Mouse (Mus musculus) hindbrain, embryonic 11.5 days (tissue): ENCODE results near the gene Tff2. TPM values are rescaled to one million over a fixed set of nuclear protein-coding genes. Genes with fewer than 3 reads are reported as not detected.

Experiments
- ATAC-seq: fragments of 200-750 bp; cut with Nextera tagmentation; 2 replicates; pipeline ENCODE4 v1.8.0; 2017; ENCODE audit warnings: mild to moderate bottlenecking, moderate TSS enrichment, moderate library complexity; ENCODE audit not compliant: low FRiP score
- DNase-seq: peaks from one replicate; pipeline ENCODE4 v3.0.0-alpha.2; 2015; ENCODE audit warnings: low spot score
- H3K27ac ChIP-seq: fragments of 300-500 bp; sonication (generic); 2 replicates; pipeline ENCODE4 v1.5.1; 2014; ENCODE audit warnings: mild to moderate bottlenecking, low read depth, low read length
- H3K27me3 ChIP-seq: fragments of 300-500 bp; sonication (generic); 2 replicates; pipeline ENCODE4 v1.6.1; 2014; ENCODE audit warnings: mild to moderate bottlenecking, low read length, moderate library complexity, mixed read lengths; ENCODE audit not compliant: control insufficient read depth, insufficient read depth
- H3K36me3 ChIP-seq: fragments of 300-500 bp; sonication (generic); 2 replicates; pipeline ENCODE4 v1.6.1; 2014; ENCODE audit warnings: mild to moderate bottlenecking, low read length, moderate library complexity, mixed read lengths; ENCODE audit not compliant: control insufficient read depth, insufficient read depth
- H3K4me1 ChIP-seq: fragments of 300-500 bp; sonication (generic); replicated peaks from 2 replicates; pipeline ENCODE4 v1.6.1; 2014; ENCODE audit warnings: low read length, mixed read lengths; ENCODE audit not compliant: control insufficient read depth, insufficient read depth
- H3K4me2 ChIP-seq: fragments of 300-500 bp; sonication (generic); replicated peaks from 2 replicates; pipeline ENCODE4 v1.6.1; 2014; ENCODE audit warnings: mild to moderate bottlenecking, low read depth, low read length
- H3K4me3 ChIP-seq: fragments of 300-500 bp; sonication (generic); 2 replicates; pipeline ENCODE4 v1.5.1; 2014; ENCODE audit warnings: low read depth, low read length
- H3K9ac ChIP-seq: fragments of 300-500 bp; sonication (generic); 2 replicates; pipeline ENCODE4 v1.6.1; 2014; ENCODE audit warnings: low read depth, low read length
- H3K9me3 ChIP-seq: fragments of 300-500 bp; sonication (generic); 2 replicates; pipeline ENCODE4 v1.6.1; 2016; ENCODE audit warnings: low read length; ENCODE audit not compliant: control insufficient read depth
- whole genome bisulfite sequencing: fragments of 180-500 bp; shearing (Covaris S2); extraction: QIAGEN DNeasy Blood & Tissue Kit; methylation state at CpG from one replicate; pipeline ENCODE4 v1.1.7; 2014; 5-methylcytosine and 5-hydroxymethylcytosine counted together
- polyA plus RNA-seq: library from polyadenylated mRNA; unstranded; fragments of >200 nt; fragmentation: Nextera tagmentation; extraction: Ambion mirVana; gene quantifications from 2 replicates; pipeline ENCODE4 v1.2.1, GENCODE M21; 2014

The Tff2 gene
- polyA plus RNA-seq, 1 experiment from 2014 or later: not detected

GRCm38 (mm10) chr17:31176321-31176720, 32.2 kb upstream of the Tff2 start:
- Histone ChIP-seq H3K4me1 (no peaks in the 10 kb centered on the region), H3K27me3 (no peaks in the 10 kb centered on the region), H3K4me3 (no peak overlapping the region), H3K9me3 (no peaks in the 10 kb centered on the region), H3K36me3 (no peaks in the 10 kb centered on the region), H3K9ac (no peak overlapping the region), H3K27ac (no peak overlapping the region), H3K4me2 (no peak overlapping the region)
- ATAC-seq (no peak), DNase-seq (no peak)
- WGBS: 92% methylated on average over 4 of the region's 4 CpGs

GRCm38 (mm10) chr17:31169796-31170195, 25.7 kb upstream of the Tff2 start:
- H3K27ac ChIP-seq: no peak overlapping the region
- DNase-seq (no peak), ATAC-seq (no peak)
- H3K9ac ChIP-seq: no peak overlapping the region
- no peaks in the 10 kb centered on the region for H3K4me1 ChIP-seq
- H3K9me3 ChIP-seq: no peaks in the 10 kb centered on the region
- no peak overlapping the region for H3K4me3 ChIP-seq
- H3K4me2 ChIP-seq: no peak overlapping the region
- no peaks in the 10 kb centered on the region for H3K27me3 ChIP-seq
- 88% methylated on average over 5 of the region's 5 CpGs for WGBS
- H3K36me3 ChIP-seq: no peaks in the 10 kb centered on the region

- DNase-seq (no peak), ATAC-seq (no peak)
- Histone ChIP-seq H3K9me3 (no peaks in the 10 kb centered on the region), H3K4me2 (no peak within 1 kb of the TSS), H3K4me1 (no peaks in the 10 kb centered on the region), H3K27ac (no peak within 1 kb of the TSS), H3K27me3 (no peaks in the 10 kb centered on the region), H3K36me3 (no peaks in the 10 kb centered on the region), H3K9ac (no peak within 1 kb of the TSS), H3K4me3 (no peak within 1 kb of the TSS)
- WGBS: 87% methylated on average over 6 of the region's 6 CpGs
Observed at GRCm38 (mm10) chr17:31165127-31165526, 21.0 kb upstream of the Tff2 start, which contains the start of gene Tff1. Tff1 (minus strand) TSS chr17:31165277.

- Histone ChIP-seq H3K9me3 (no peaks in the 10 kb centered on the region), H3K27me3 (no peaks in the 10 kb centered on the region), H3K4me1 (no peaks in the 10 kb centered on the region), H3K4me2 (no peak overlapping the region), H3K4me3 (no peak overlapping the region), H3K27ac (no peak overlapping the region), H3K36me3 (no peaks in the 10 kb centered on the region), H3K9ac (no peak overlapping the region)
- no peak for DNase-seq
- 83% methylated on average over 2 of the region's 2 CpGs for WGBS
- no peak for ATAC-seq
Observed at GRCm38 (mm10) chr17:31163821-31164220, 19.7 kb upstream of the Tff2 start.

GRCm38 (mm10) chr17:31162607-31163006, 18.5 kb upstream of the Tff2 start:
- H3K9me3 ChIP-seq: no peaks in the 10 kb centered on the region
- ATAC-seq: no peak
- H3K4me2 ChIP-seq: no peak overlapping the region
- H3K36me3 ChIP-seq: no peaks in the 10 kb centered on the region
- DNase-seq: no peak
- no peak overlapping the region for H3K9ac ChIP-seq
- no peak overlapping the region for H3K27ac ChIP-seq
- H3K27me3 ChIP-seq: no peaks in the 10 kb centered on the region
- no peak overlapping the region for H3K4me3 ChIP-seq
- WGBS: 92% methylated on average over 12 of the region's 12 CpGs
- H3K4me1 ChIP-seq: no peaks in the 10 kb centered on the region

GRCm38 (mm10) chr17:31160291-31160690, 16.2 kb upstream of the Tff2 start:
- H3K9me3 ChIP-seq: no peaks in the 10 kb centered on the region
- no peaks in the 10 kb centered on the region for H3K27me3 ChIP-seq
- WGBS: 72% methylated on average over 4 of the region's 4 CpGs
- H3K4me2 ChIP-seq: no peak overlapping the region
- no peak overlapping the region for H3K4me3 ChIP-seq
- H3K9ac ChIP-seq: no peak overlapping the region
- ATAC-seq: no peak
- H3K4me1 ChIP-seq: no peaks in the 10 kb centered on the region
- no peak for DNase-seq
- H3K27ac ChIP-seq: no peak overlapping the region
- no peaks in the 10 kb centered on the region for H3K36me3 ChIP-seq

- H3K4me1 ChIP-seq: no peaks in the 10 kb centered on the region
- no peaks in the 10 kb centered on the region for H3K36me3 ChIP-seq
- H3K27ac ChIP-seq: no peak overlapping the region
- WGBS: 85% methylated on average over 6 of the region's 6 CpGs
- no peak overlapping the region for H3K9ac ChIP-seq
- H3K27me3 ChIP-seq: no peaks in the 10 kb centered on the region
- no peak for DNase-seq
- H3K4me3 ChIP-seq: no peak overlapping the region
- no peak overlapping the region for H3K4me2 ChIP-seq
- H3K9me3 ChIP-seq: no peaks in the 10 kb centered on the region
- ATAC-seq: no peak
Observed at GRCm38 (mm10) chr17:31157921-31158320, 13.8 kb upstream of the Tff2 start.

- no peaks in the 10 kb centered on the region for H3K36me3 ChIP-seq
- ATAC-seq: no peak
- H3K9me3 ChIP-seq: no peaks in the 10 kb centered on the region
- no peak overlapping the region for H3K9ac ChIP-seq
- H3K4me2 ChIP-seq: no peak overlapping the region
- no peak overlapping the region for H3K27ac ChIP-seq
- H3K4me1 ChIP-seq: no peaks in the 10 kb centered on the region
- no peak overlapping the region for H3K4me3 ChIP-seq
- no peak for DNase-seq
- no peaks in the 10 kb centered on the region for H3K27me3 ChIP-seq
- 78% methylated on average over 8 of the region's 8 CpGs for WGBS
Observed at GRCm38 (mm10) chr17:31153785-31154184, 9.7 kb upstream of the Tff2 start.

GRCm38 (mm10) chr17:31152966-31153499, 9.0 kb upstream of the Tff2 start:
- Histone ChIP-seq H3K27me3 (no peaks in the 10 kb centered on the region), H3K9me3 (no peaks in the 10 kb centered on the region), H3K4me1 (no peaks in the 10 kb centered on the region), H3K4me3 (no peak overlapping the region), H3K4me2 (no peak overlapping the region), H3K36me3 (no peaks in the 10 kb centered on the region), H3K27ac (no peak overlapping the region), H3K9ac (no peak overlapping the region)
- WGBS: 81% methylated on average over 9 of the region's 9 CpGs
- DNase-seq (no peak), ATAC-seq (no peak)
